Mouse (Mus musculus): ENCODE measurements around the gene Crybb2.
A peak's percentile ranks its signal among the peaks of the same experiment; 100 is the strongest.
"Not testable (repeated sequence)": the region's sequence is repeated elsewhere in the genome, so short reads cannot be mapped to it uniquely, and the experiment has no call there.

Crybb2 gene

GRCm38 (mm10) chr5:113070017-113070416, at the start of gene Crybb2:
Gene Crybb2 (minus strand): TSS chr5:113070117.
- no peak for DNase-seq (ENCODE audit: low read depth, low spot score)

- DNase-seq (ENCODE audit: low read depth, low spot score): no peak
These were observed 49.4 kb upstream of the Crybb2 start for GRCm38 (mm10) chr5:113119291-113119690.

GRCm38 (mm10) chr5:113118695-113119094, 48.8 kb upstream of the Crybb2 start:
- no peak for DNase-seq (ENCODE audit: low read depth, low spot score)

GRCm38 (mm10) chr5:113117361-113117760, 47.4 kb upstream of the Crybb2 start:
- no peak for DNase-seq (ENCODE audit: low read depth, low spot score)

- DNase-seq (ENCODE audit: low read depth, low spot score): no peak
These were observed 46.0 kb upstream of the Crybb2 start for GRCm38 (mm10) chr5:113115896-113116295.

GRCm38 (mm10) chr5:113114264-113115225, 44.6 kb upstream of the Crybb2 start:
- DNase-seq (ENCODE audit: low read depth, low spot score): no peak

- DNase-seq (ENCODE audit: low read depth, low spot score): no peak
These were observed 43.2 kb upstream of the Crybb2 start for GRCm38 (mm10) chr5:113113120-113113519.

- no peak for DNase-seq (ENCODE audit: low read depth, low spot score)
These were observed 41.4 kb upstream of the Crybb2 start for GRCm38 (mm10) chr5:113111336-113111735.

- DNase-seq (ENCODE audit: low read depth, low spot score): no peak
These were observed 41.0 kb upstream of the Crybb2 start for GRCm38 (mm10) chr5:113110929-113111328.

- not testable (repeated sequence) for DNase-seq (ENCODE audit: low read depth, low spot score)
These were observed 39.7 kb upstream of the Crybb2 start for GRCm38 (mm10) chr5:113109651-113110050.

GRCm38 (mm10) chr5:113108165-113108764, 38.3 kb upstream of the Crybb2 start:
- DNase-seq (ENCODE audit: low read depth, low spot score): no peak

GRCm38 (mm10) chr5:113107709-113108108, 37.8 kb upstream of the Crybb2 start:
- DNase-seq (ENCODE audit: low read depth, low spot score): no peak

- DNase-seq (ENCODE audit: low read depth, low spot score): no peak
These were observed 36.7 kb upstream of the Crybb2 start for GRCm38 (mm10) chr5:113106594-113106993.

- no peak for DNase-seq (ENCODE audit: low read depth, low spot score)
These were observed 35.6 kb upstream of the Crybb2 start for GRCm38 (mm10) chr5:113105481-113105880.

GRCm38 (mm10) chr5:113105035-113105434, 35.1 kb upstream of the Crybb2 start:
- DNase-seq (ENCODE audit: low read depth, low spot score): no peak

- no peak for DNase-seq (ENCODE audit: low read depth, low spot score)
These were observed 32.5 kb upstream of the Crybb2 start for GRCm38 (mm10) chr5:113102455-113102854.

- DNase-seq (ENCODE audit: low read depth, low spot score): no peak
These were observed 31.5 kb upstream of the Crybb2 start for GRCm38 (mm10) chr5:113101457-113101856.

- DNase-seq (ENCODE audit: low read depth, low spot score): no peak
These were observed 30.5 kb upstream of the Crybb2 start for GRCm38 (mm10) chr5:113100422-113100821.

- peak; percentile 56 for DNase-seq (ENCODE audit: low read depth, low spot score)
These were observed 29.6 kb upstream of the Crybb2 start for GRCm38 (mm10) chr5:113099546-113099945.

GRCm38 (mm10) chr5:113097551-113097950, 27.6 kb upstream of the Crybb2 start:
- no peak for DNase-seq (ENCODE audit: low read depth, low spot score)

- no peak for DNase-seq (ENCODE audit: low read depth, low spot score)
These were observed 25.5 kb upstream of the Crybb2 start for GRCm38 (mm10) chr5:113095456-113095855.

GRCm38 (mm10) chr5:113092406-113092805, 22.5 kb upstream of the Crybb2 start:
- DNase-seq (ENCODE audit: low read depth, low spot score): no peak

GRCm38 (mm10) chr5:113091162-113091561, 21.2 kb upstream of the Crybb2 start:
- no peak for DNase-seq (ENCODE audit: low read depth, low spot score)
